Mouse (Mus musculus) hindbrain, postnatal 0 days (tissue): ENCODE results near the gene Atic. TPM values are rescaled to one million over a fixed set of nuclear protein-coding genes. Genes with fewer than 3 reads are reported as not detected.
A peak's percentile ranks its signal among the peaks of the same experiment; 100 is the strongest.

Source experiments
- ATAC-seq: fragments of 200-750 bp; cut with Nextera tagmentation; 2 replicates; pipeline ENCODE4 v1.8.0; 2017; ENCODE audit warnings: mild to moderate bottlenecking, moderate TSS enrichment, moderate library complexity
- DNase-seq: peaks from one replicate; pipeline ENCODE4 v3.0.0-alpha.2; 2015; ENCODE audit warnings: low spot score
- H3K27ac ChIP-seq: fragments of 300-500 bp; sonication (generic); 2 replicates; pipeline ENCODE4 v1.5.1; 2014; ENCODE audit warnings: mild to moderate bottlenecking
- H3K27me3 ChIP-seq: fragments of 300-500 bp; sonication (generic); 2 replicates; pipeline ENCODE4 v1.6.1; 2014; ENCODE audit warnings: low read length, mixed read lengths; ENCODE audit not compliant: insufficient read depth
- H3K36me3 ChIP-seq: fragments of 300-500 bp; sonication (generic); 2 replicates; pipeline ENCODE4 v1.6.1; 2014; ENCODE audit warnings: low read length, mixed read lengths; ENCODE audit not compliant: insufficient read depth
- H3K4me1 ChIP-seq: fragments of 300-500 bp; sonication (generic); 2 replicates; pipeline ENCODE4 v1.6.1; 2014; ENCODE audit warnings: antibody characterized with exemption, low read length, mixed read lengths; ENCODE audit not compliant: insufficient read depth
- H3K4me2 ChIP-seq: fragments of 300-500 bp; sonication (generic); 2 replicates; pipeline ENCODE4 v1.6.1; 2014; ENCODE audit warnings: low read depth, mild to moderate bottlenecking, low read length, moderate library complexity, mixed read lengths
- H3K4me3 ChIP-seq: fragments of 300-500 bp; sonication (generic); 2 replicates; pipeline ENCODE4 v1.5.1; 2014; ENCODE audit warnings: low read length
- H3K9ac ChIP-seq: fragments of 300-500 bp; sonication (generic); replicated peaks from 2 replicates; pipeline ENCODE4 v1.6.1; 2014; ENCODE audit warnings: mild to moderate bottlenecking, low read length, moderate library complexity, mixed read lengths
- H3K9me3 ChIP-seq: fragments of 300-500 bp; sonication (generic); 2 replicates; pipeline ENCODE4 v1.6.1; 2016; ENCODE audit warnings: low read length, mixed read lengths
- CTCF ChIP-seq: IDR thresholded peaks from 2 replicates; pipeline ENCODE4 v1.5.1; 2016; ENCODE audit warnings: antibody characterized with exemption, control low read depth, low read depth
- WGBS: fragments of 180-500 bp; shearing (Covaris S2); extraction: QIAGEN DNeasy Blood & Tissue Kit; methylation state at CpG from one replicate; pipeline ENCODE4 v1.1.7; 2014; 5-methylcytosine and 5-hydroxymethylcytosine counted together
- polyA plus RNA-seq: library from polyadenylated mRNA; unstranded; fragments of >200 nt; fragmentation: Nextera tagmentation; extraction: Ambion mirVana; gene quantifications from 2 replicates; pipeline ENCODE4 v1.2.1, GENCODE M21; 2015
- total RNA-seq: library from RNA; depleted of rRNA; stranded (reverse); fragments of >200 nt; gene quantifications from 2 replicates; pipeline ENCODE4 v1.2.3, GENCODE M21; 2014

Atic gene
- total and polyA plus RNA-seq, 2 experiments from 2014 or later = 32.3 to 41.5 TPM

DNA sequence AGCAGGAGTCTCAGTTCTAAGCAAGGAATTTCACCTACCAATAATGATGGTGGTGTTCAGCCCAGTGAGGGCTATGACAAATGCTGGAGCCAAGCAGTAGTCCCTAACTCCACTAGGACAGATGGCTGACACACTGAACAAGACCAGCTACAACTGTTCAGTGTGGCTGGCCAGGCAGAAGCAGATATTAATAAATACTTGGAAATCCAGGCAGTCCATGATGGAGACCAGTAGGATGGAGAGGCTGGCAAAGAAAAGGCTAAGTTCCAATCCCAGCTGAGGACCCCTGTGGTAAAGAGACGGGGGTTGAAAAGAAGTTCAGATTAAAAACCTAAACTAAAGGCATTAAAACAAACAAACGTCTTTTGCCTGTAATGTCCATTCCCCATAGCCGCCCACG lies 17.3 kb upstream of the Atic start:
- WGBS = 87% methylated on average over 4 of the region's 4 CpGs
- no peaks in the 10 kb centered on the region for H3K27me3 ChIP-seq
- no peak overlapping the region for H3K9ac ChIP-seq
- no peaks in the 10 kb centered on the region for H3K4me1 ChIP-seq
- H3K4me3 ChIP-seq = no peak overlapping the region
- H3K9me3 ChIP-seq = no peaks in the 10 kb centered on the region
- no peak for TF ChIP-seq CTCF
- no peak for DNase-seq
- ATAC-seq = no peak
- no peaks in the 10 kb centered on the region for H3K36me3 ChIP-seq
- no peak overlapping the region for H3K27ac ChIP-seq
- no peak overlapping the region for H3K4me2 ChIP-seq

DNA sequence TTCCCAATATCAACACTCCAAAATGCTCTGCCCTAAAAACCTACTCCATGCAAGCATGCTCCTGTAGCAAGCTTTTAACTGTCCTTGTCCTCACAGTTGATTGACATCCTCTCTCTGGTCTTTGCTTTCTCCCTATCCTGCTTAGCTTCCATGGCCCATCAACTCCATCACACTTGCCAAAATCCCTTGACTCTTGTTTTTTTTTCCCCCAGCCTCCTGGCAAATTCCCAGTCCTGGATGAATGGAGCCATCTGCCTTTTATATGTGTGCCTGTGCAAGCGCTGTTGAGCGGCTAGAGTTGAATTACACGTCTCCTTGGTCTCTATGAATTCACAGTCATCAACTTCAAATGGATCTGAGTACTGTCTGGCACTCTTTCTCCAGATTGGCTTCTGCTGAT lies 16.5 kb upstream of the Atic start:
- H3K27me3 ChIP-seq = no peaks in the 10 kb centered on the region
- peak; percentile 66; the same call in 1 of the 2 replicates for ATAC-seq
- H3K4me1 ChIP-seq = no peaks in the 10 kb centered on the region
- TF ChIP-seq CTCF = no peak
- WGBS = 38% methylated on average over 3 of the region's 3 CpGs
- peak; percentile 72 for DNase-seq
- H3K9ac ChIP-seq = no peak overlapping the region
- no peak overlapping the region for H3K4me2 ChIP-seq
- no peaks in the 10 kb centered on the region for H3K36me3 ChIP-seq
- H3K27ac ChIP-seq = no peak overlapping the region
- no peak overlapping the region for H3K4me3 ChIP-seq
- H3K9me3 ChIP-seq = no peaks in the 10 kb centered on the region

DNA sequence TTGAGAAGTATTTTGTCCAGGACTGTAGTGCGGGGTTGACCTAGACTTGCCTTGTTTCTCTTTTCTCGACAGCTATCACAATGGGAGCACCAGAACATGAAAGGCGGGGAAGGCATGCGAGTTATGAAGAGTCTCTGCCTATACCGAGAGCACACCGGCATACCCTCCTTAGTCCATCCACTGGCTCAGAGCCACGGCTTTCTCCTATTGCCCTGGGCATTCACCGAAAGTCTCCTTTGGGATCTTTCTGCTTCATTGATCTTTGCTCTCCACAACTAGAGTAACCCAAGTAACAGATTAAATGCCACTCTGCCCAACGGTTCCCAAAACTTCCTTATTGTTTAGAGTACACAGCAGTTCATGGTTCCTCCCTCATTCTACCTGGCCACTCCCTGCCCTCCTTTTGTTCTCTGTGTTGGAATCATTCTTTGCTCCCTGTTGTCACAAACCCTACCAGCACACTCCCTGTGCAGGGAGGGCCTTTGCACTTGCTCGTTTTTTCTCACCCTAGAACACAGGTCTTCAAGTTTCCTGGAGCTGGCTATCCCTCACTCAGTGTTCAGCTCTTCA lies 6.2 kb upstream of the Atic start:
- Histone ChIP-seq H3K9me3 (no peaks in the 10 kb centered on the region), H3K9ac (no peak overlapping the region), H3K36me3 (no peaks in the 10 kb centered on the region), H3K27me3 (no peaks in the 10 kb centered on the region), H3K4me2 (no peak overlapping the region), H3K4me1 (no peaks in the 10 kb centered on the region), H3K27ac (no peak overlapping the region), H3K4me3 (no peak overlapping the region)
- ATAC-seq (no peak), DNase-seq (no peak)
- no peak for TF ChIP-seq CTCF
- 76% methylated on average over 10 of the region's 10 CpGs for WGBS

DNA sequence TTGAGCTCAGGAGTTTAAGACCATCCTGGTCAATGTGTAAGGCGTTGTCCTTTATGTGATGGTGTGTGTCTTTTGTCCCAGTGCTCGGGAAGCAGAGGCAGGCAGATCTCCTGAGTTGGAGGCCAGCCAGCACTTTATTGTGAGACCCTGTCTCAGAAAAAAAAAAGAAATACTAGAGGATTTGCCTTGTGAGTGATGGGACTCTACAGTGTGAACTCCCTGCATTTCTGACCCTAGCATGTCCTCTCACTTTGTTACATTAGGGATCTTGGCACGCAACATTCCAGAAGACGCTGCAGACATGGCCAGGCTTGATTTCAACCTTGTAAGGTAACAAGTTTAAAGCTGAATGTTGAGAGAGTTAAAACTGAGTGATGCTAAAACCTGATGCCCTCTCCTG lies 3.7 kb downstream of the Atic start:
- no peak overlapping the region for H3K27ac ChIP-seq
- H3K9ac ChIP-seq = no peak overlapping the region
- no peak overlapping the region for H3K4me2 ChIP-seq
- TF ChIP-seq CTCF = no peak
- ATAC-seq = no peak
- H3K4me3 ChIP-seq = no peak overlapping the region
- H3K4me1 ChIP-seq = peaks cover 6% of the 10 kb centered on the region; the same call in 1 of the 2 replicates
- no peaks in the 10 kb centered on the region for H3K9me3 ChIP-seq
- 96% methylated on average over 4 of the region's 4 CpGs for WGBS
- DNase-seq = no peak
- peaks cover 19% of the 10 kb centered on the region for H3K36me3 ChIP-seq
- H3K27me3 ChIP-seq = no peaks in the 10 kb centered on the region

DNA sequence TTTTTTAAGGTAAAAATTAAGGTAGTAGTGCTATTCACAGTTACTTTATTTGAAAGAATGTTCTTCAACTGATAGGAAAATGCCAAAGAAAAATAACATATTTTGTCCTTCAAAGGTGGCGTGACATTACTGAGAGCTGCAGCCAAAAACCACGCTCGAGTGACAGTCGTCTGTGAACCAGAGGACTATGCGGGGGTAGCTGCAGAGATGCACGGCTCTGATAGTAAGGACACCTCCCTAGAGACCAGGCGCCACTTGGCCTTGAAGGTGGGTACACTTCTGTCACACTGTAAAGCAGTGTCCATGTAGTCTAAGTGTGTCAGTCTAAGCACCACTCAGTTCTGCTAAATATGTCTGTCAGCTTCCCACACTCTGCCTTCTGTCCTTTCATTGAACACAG lies 7.3 kb downstream of the Atic start:
- H3K36me3 ChIP-seq = peaks cover 29% of the 10 kb centered on the region

DNA sequence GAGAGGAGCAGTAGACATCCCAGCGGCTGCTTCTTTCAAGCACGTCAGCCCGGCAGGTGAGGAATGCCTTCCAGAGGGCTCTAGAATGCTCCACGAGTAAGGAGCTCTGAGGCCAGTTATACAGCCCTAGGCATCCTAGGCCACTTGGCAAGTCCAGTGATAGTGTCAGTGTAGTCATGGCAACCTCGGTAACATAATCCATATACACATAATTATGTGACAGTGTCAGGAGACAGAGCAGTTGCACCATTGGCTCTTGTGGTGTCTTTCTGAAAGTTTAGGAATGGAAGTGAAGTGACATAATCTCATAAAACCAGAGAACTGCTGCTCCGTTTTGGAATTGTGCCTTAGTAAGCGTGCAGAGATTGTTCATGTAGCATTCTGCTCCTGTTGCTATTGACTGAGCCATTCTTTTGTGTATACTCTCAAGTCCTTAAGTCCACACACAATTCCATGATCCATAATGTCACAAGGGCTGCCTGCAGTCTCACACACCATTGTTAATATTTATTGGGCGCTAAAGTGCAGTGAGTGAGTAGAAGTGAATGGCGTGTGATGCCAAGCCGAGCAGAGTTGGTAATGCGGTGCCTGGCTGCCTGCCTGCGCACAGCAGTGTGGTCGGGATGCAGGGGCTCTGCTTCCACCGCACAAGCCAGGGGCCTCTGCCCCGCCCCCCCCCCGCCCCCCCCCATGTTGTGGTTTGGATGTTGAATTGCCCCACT lies 11.1 kb downstream of the Atic start:
- peak; percentile 34 for DNase-seq
- ATAC-seq = peak; percentile 58; the same call in 1 of the 2 replicates
- H3K4me2 ChIP-seq = no peak overlapping the region
- TF ChIP-seq CTCF = no peak
- no peak overlapping the region for H3K27ac ChIP-seq
- WGBS = 57% methylated on average over 16 of the region's 16 CpGs
- H3K36me3 ChIP-seq = peaks cover 49% of the 10 kb centered on the region
- H3K4me1 ChIP-seq = no peaks in the 10 kb centered on the region
- H3K9ac ChIP-seq = no peak overlapping the region
- no peaks in the 10 kb centered on the region for H3K9me3 ChIP-seq
- no peak overlapping the region for H3K4me3 ChIP-seq
- H3K27me3 ChIP-seq = no peaks in the 10 kb centered on the region

More for the DNA sequence above, 7.3 kb downstream of the Atic start:
- no peak for ATAC-seq
- no peak for DNase-seq
- H3K4me3 ChIP-seq = no peak overlapping the region
- no peak overlapping the region for H3K4me2 ChIP-seq
- no peaks in the 10 kb centered on the region for H3K4me1 ChIP-seq
- H3K27ac ChIP-seq = no peak overlapping the region
- WGBS = 92% methylated on average over 7 of the region's 7 CpGs
- no peak for TF ChIP-seq CTCF
- H3K9ac ChIP-seq = no peak overlapping the region
- H3K9me3 ChIP-seq = no peaks in the 10 kb centered on the region
- no peaks in the 10 kb centered on the region for H3K27me3 ChIP-seq

DNA sequence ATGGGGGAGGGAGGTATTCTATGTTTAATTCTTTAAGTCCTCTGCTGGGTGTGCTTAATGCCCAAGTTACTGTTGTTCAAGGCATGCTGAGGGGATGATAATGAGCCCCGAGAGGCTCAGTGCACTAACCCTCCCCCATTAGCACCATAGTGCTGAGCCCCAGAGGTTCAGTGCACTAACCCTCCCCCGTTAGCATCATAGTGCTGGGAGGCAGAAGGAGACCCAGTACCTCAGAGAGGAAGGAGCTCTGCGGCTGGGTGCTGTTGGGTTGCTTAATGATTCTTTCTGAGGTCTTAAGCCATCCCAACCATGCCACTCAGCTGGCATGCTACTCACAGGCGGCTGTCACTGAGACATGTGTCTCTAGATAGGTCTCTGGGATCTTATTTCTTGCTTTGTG lies 13.2 kb downstream of the Atic start:
- no peak overlapping the region for H3K4me2 ChIP-seq
- TF ChIP-seq CTCF = no peak
- no peak overlapping the region for H3K4me3 ChIP-seq
- H3K9ac ChIP-seq = no peak overlapping the region
- no peaks in the 10 kb centered on the region for H3K9me3 ChIP-seq
- no peak for ATAC-seq
- H3K27ac ChIP-seq = no peak overlapping the region
- peaks cover 39% of the 10 kb centered on the region for H3K36me3 ChIP-seq
- 85% methylated on average over 4 of the region's 4 CpGs for WGBS
- no peaks in the 10 kb centered on the region for H3K27me3 ChIP-seq
- DNase-seq = no peak
- H3K4me1 ChIP-seq = no peaks in the 10 kb centered on the region
